30 mouse cellular contexts compared by ENCODE assay signal in genomic region chr7:112249476-112249875, GRCm38 (mm10). TPM values are rescaled to one million over a fixed set of nuclear protein-coding genes. Genes with fewer than 3 reads are reported as not detected.
DNase-seq lines count a peak whose midpoint lies in the region; ATAC-seq lines count a peak whose summit lies in the region.
"Had no signal": no experiment of that assay in that cellular context is flagged by ENCODE, and none has a peak within 500 bp of the region (broad histone marks: within the 10 kb centered on the region; RNA-seq: fewer than 3 reads in every experiment).

No protein-coding gene starts in this region.

- 75% methylated on average over 4 of the region's 4 CpGs for WGBS in heart, embryonic 10.5 days
- 62% methylated on average over 4 of the region's 4 CpGs for WGBS in heart, embryonic 16.5 days

- DNase-seq in heart, embryonic 10.5 days (ENCODE audit: low spot score): no peak
- no peak for DNase-seq in heart, adult 8-10 months (ENCODE audit: low spot score)
- DNase-seq in heart, postnatal 36 days: no peak
- peak; percentile 35 for DNase-seq in Muller cell, postnatal 12 days (ENCODE audit: inconsistent ontology term)
- peak; percentile 56 for DNase-seq in NIH3T3 (ENCODE audit: low read depth)
- no peak for DNase-seq in natural killer cell, adult 2 months (ENCODE audit: low spot score in 2 of 2)
- DNase-seq: adrenal gland, postnatal 14 days; B cell, adult 2 months; cerebellum, adult 9-10 months; cerebellum, postnatal 36 days; embryo, embryonic 11 days; gastrocnemius, postnatal 14 days; heart, adult 18-20 months; layer of hippocampus, postnatal 36 days; liver, embryonic 13.5 days; lung, adult 18-20 months; lung, postnatal 10 days; midbrain, embryonic 14.5 days; retina, postnatal 1 day; right cerebral cortex, postnatal 14 days; thymus, postnatal 4 days had no signal

- no peak overlapping the region for H3K4me2 ChIP-seq in heart, embryonic 16.5 days (ENCODE audit: low read depth, low read length)
- H3K4me2 ChIP-seq: embryonic facial prominence, embryonic 13.5 days; forebrain, embryonic 12.5 days; intestine, embryonic 15.5 days; limb, embryonic 15.5 days; liver, embryonic 13.5 days; neural tube, embryonic 15.5 days had no signal

- H3K36me3 ChIP-seq in heart, embryonic 10.5 days: peaks cover 74% of the 10 kb centered on the region
- peaks cover 24% of the 10 kb centered on the region for H3K36me3 ChIP-seq in heart, embryonic 16.5 days (ENCODE audit: control insufficient read depth, insufficient read depth)
- H3K36me3 ChIP-seq: embryonic facial prominence, embryonic 13.5 days; forebrain, embryonic 12.5 days; hindbrain, embryonic 10.5 days; intestine, embryonic 15.5 days; limb, embryonic 10.5 days; limb, embryonic 15.5 days; liver, embryonic 13.5 days; neural tube, embryonic 15.5 days had no signal

- no peaks in the 10 kb centered on the region for H3K9me3 ChIP-seq in heart, embryonic 10.5 days
- H3K9me3 ChIP-seq in heart, embryonic 16.5 days (replicated peaks; ENCODE audit: control insufficient read depth, low read length): no peaks in the 10 kb centered on the region
- H3K9me3 ChIP-seq: embryonic facial prominence, embryonic 13.5 days; forebrain, embryonic 12.5 days; hindbrain, embryonic 10.5 days; intestine, embryonic 15.5 days; limb, embryonic 10.5 days; limb, embryonic 15.5 days; liver, embryonic 13.5 days; neural tube, embryonic 15.5 days had no signal

- intact Hi-C loops in heart, postnatal 36 days (cut with DNase I): no loop called here

- peaks cover 75% of the 10 kb centered on the region for H3K4me1 ChIP-seq in heart, embryonic 10.5 days
- peaks cover 70% of the 10 kb centered on the region for H3K4me1 ChIP-seq in heart, embryonic 16.5 days (ENCODE audit: control insufficient read depth, insufficient read depth, low read length)

- no peak for ATAC-seq in heart, embryonic 16.5 days (replicated peaks; ENCODE audit: extremely low read depth, insufficient read depth, low FRiP score)
- ATAC-seq: hindbrain, embryonic 16.5 days; intestine, embryonic 15.5 days had no signal

- H3K27me3 ChIP-seq in heart, embryonic 10.5 days (ENCODE audit: insufficient read depth, poor library complexity, severe bottlenecking): no peaks in the 10 kb centered on the region
- no peaks in the 10 kb centered on the region for H3K27me3 ChIP-seq in heart, embryonic 16.5 days (ENCODE audit: control insufficient read depth, insufficient read depth, low read length)
- H3K27me3 ChIP-seq: embryonic facial prominence, embryonic 13.5 days; intestine, embryonic 15.5 days; limb, embryonic 15.5 days; liver, embryonic 13.5 days; neural tube, embryonic 15.5 days had no signal

- peak overlapping the region; percentile 27; the same call in 1 of the 2 replicates for H3K9ac ChIP-seq in heart, embryonic 16.5 days (ENCODE audit: low read length)
- H3K9ac ChIP-seq: embryonic facial prominence, embryonic 13.5 days; forebrain, embryonic 12.5 days; intestine, embryonic 15.5 days; limb, embryonic 15.5 days; liver, embryonic 13.5 days; neural tube, embryonic 15.5 days had no signal

- H3K4me3 ChIP-seq in heart, embryonic 10.5 days: no peak overlapping the region
- H3K4me3 ChIP-seq in heart, embryonic 16.5 days (ENCODE audit: low read length): no peak overlapping the region
- H3K4me3 ChIP-seq: embryonic facial prominence, embryonic 13.5 days; forebrain, embryonic 12.5 days; hindbrain, embryonic 10.5 days; intestine, embryonic 15.5 days; limb, embryonic 10.5 days; limb, embryonic 15.5 days; liver, embryonic 13.5 days; neural tube, embryonic 15.5 days had no signal

- H3K27ac ChIP-seq in heart, embryonic 10.5 days: peak overlapping the region; percentile 38; the same call in 1 of the 2 replicates
- H3K27ac ChIP-seq in heart, embryonic 16.5 days (ENCODE audit: low read length): peak overlapping the region; percentile 36
- H3K27ac ChIP-seq: embryonic facial prominence, embryonic 13.5 days; forebrain, embryonic 12.5 days; hindbrain, embryonic 10.5 days; intestine, embryonic 15.5 days; limb, embryonic 10.5 days; limb, embryonic 15.5 days; liver, embryonic 13.5 days; neural tube, embryonic 15.5 days had no signal

RNA-seq across cellular contexts. Expression of gene Mical2, which starts 23.8 kb away (rescaled TPM):
- polyA plus RNA-seq in heart, embryonic 10.5 days (2016; fragmentation: Nextera tagmentation; extraction: Ambion mirVana): 77.8 and 153 TPM in 2 replicates
- 100 to 1,000 TPM in 1 of 4 experiments, 10 to 100 TPM in 3; 82.0 to 100 (median 95.6) TPM for total RNA-seq in heart, adult 8-10 months (2022)
- 128 and 145 TPM in 2 replicates for polyA plus RNA-seq in heart, embryonic 16.5 days (2015; fragmentation: Nextera tagmentation; extraction: Ambion mirVana)
- total RNA-seq in heart, postnatal 36 days (2021): 100 to 1,000 TPM in 1 of 2 experiments, 10 to 100 TPM in 1; 80.8 to 101 TPM

Comparison
In these comparisons a context has a peak if more than half of its experiments do, and no peak if none do; other contexts are left out.
1. DNase-seq: peak in Muller cell, postnatal 12 days (single experiment) and NIH3T3 (single experiment); none in heart, embryonic 10.5 days (single experiment), heart, adult 8-10 months (single experiment), heart, postnatal 36 days (0 of 2) and natural killer cell, adult 2 months (0 of 2).